Mouse (Mus musculus): ENCODE results near the gene Tomm40l.

- TF ChIP-seq POLR2A (IDR thresholded peaks at IDR 0.05; ENCODE audit: borderline replicate concordance, insufficient read depth, low read length) (no peak), CTCF (IDR thresholded peaks at IDR 0.05; ENCODE audit: borderline replicate concordance, insufficient read depth, low read depth, low read length) (no peak)
Measured at GRCm38 (mm10) chr1:171252415-171252814, 30.1 kb upstream of the Tomm40l start.
